Mouse (Mus musculus) heart, adult 2 months (tissue): Measurements from ENCODE around the gene Calml3. TPM values are rescaled to one million over a fixed set of nuclear protein-coding genes. Genes with fewer than 3 reads are reported as not detected.

ENCODE experiments used
- DNase-seq, 2 experiments: peaks; one replicate each; pipeline ENCODE4 v3.0.0; 2021
- H3K27ac ChIP-seq: fragments of 200-600 bp; 2 replicates; pipeline ENCODE4 v1.8.1; 2022
- H3K27me3 ChIP-seq: fragments of 200-500 bp; 2 replicates; pipeline ENCODE4 v1.6.1; 2012; ENCODE audit warnings: mild to moderate bottlenecking, low read length, inconsistent platforms, mixed read lengths; ENCODE audit not compliant: control insufficient read depth, insufficient read depth
- H3K36me3 ChIP-seq: fragments of 200-500 bp; 2 replicates; pipeline ENCODE4 v1.6.1; 2012; ENCODE audit warnings: low read length, inconsistent platforms; ENCODE audit not compliant: control insufficient read depth, insufficient read depth
- H3K4me1 ChIP-seq: fragments of 200-500 bp; 2 replicates; pipeline ENCODE4 v1.6.1; 2011; ENCODE audit warnings: low read length; ENCODE audit not compliant: control insufficient read depth, insufficient read depth
- H3K4me3 ChIP-seq: fragments of 200-600 bp; 2 replicates; pipeline ENCODE4 v1.8.1; 2022
- H3K79me2 ChIP-seq: fragments of 200-500 bp; replicated peaks from 2 replicates; pipeline ENCODE4 v1.6.1; 2012; ENCODE audit warnings: mild to moderate bottlenecking, inconsistent platforms, low read length, moderate library complexity, mixed read lengths; ENCODE audit not compliant: control insufficient read depth, insufficient read depth
- H3K9ac ChIP-seq: fragments of 200-500 bp; 2 replicates; pipeline ENCODE4 v1.6.1; 2012; ENCODE audit warnings: low read depth, mild to moderate bottlenecking, control low read depth, inconsistent platforms, low read length, mixed read lengths
- CTCF ChIP-seq: fragments of 200-600 bp; IDR thresholded peaks from 2 replicates; pipeline ENCODE4 v1.8.1; 2022; ENCODE audit warnings: antibody characterized with exemption, mild to moderate bottlenecking, moderate library complexity
- EP300 ChIP-seq: fragments of 200-500 bp; IDR thresholded peaks from 2 replicates; pipeline ENCODE4 v1.6.1; 2011; ENCODE audit warnings: low read depth, low read length, control low read depth; ENCODE audit not compliant: insufficient read depth
- POLR2A ChIP-seq: fragments of 200-500 bp; IDR thresholded peaks from 2 replicates; pipeline ENCODE4 v1.6.1; 2011; ENCODE audit warnings: mild to moderate bottlenecking, low read depth, low read length, control low read depth; ENCODE audit not compliant: insufficient read depth
- WGBS: fragments of 180-500 bp; shearing (Covaris S2); methylation state at CpG from one replicate; pipeline ENCODE4 v1.1.7; 2018; 5-methylcytosine and 5-hydroxymethylcytosine counted together
- intact Hi-C: fragments of 180-260 bp; cut with DNase I; formaldehyde crosslinking; loops from one replicate; pipeline ENCODE4 v1.15.1; 2025
- polyA plus RNA-seq: library from polyadenylated mRNA; depleted of rRNA; stranded (reverse); fragments of >200 nt; gene quantifications from 2 replicates; pipeline ENCODE4 v1.2.3, GENCODE M21; 2012
- total RNA-seq, 2 experiments: library from RNA; stranded (reverse); gene quantifications; 2 replicates each; pipeline ENCODE4 v1.2.3; 2021

Calml3 gene
- total and polyA plus RNA-seq, 3 experiments, result 2.7 TPM; not detected in 2

- 71% methylated on average over 4 of the region's 4 CpGs for WGBS
- no peaks in the 10 kb centered on the region for H3K27me3 ChIP-seq
- H3K4me1 ChIP-seq, result no peaks in the 10 kb centered on the region; the same call in 1 of the 2 replicates
- H3K27ac ChIP-seq, result no peak overlapping the region
- intact Hi-C loops, result no loop called here
- no peaks in the 10 kb centered on the region for H3K36me3 ChIP-seq
- no peaks in the 10 kb centered on the region for H3K79me2 ChIP-seq
- DNase-seq, result no peak
- no peak for TF ChIP-seq EP300
- no peak for TF ChIP-seq POLR2A
- no peak for TF ChIP-seq CTCF
- no peak overlapping the region for H3K4me3 ChIP-seq
- H3K9ac ChIP-seq, result no peak overlapping the region
Measured at GRCm38 (mm10) chr13:3778591-3779364, 25.3 kb downstream of the Calml3 start.

DNA sequence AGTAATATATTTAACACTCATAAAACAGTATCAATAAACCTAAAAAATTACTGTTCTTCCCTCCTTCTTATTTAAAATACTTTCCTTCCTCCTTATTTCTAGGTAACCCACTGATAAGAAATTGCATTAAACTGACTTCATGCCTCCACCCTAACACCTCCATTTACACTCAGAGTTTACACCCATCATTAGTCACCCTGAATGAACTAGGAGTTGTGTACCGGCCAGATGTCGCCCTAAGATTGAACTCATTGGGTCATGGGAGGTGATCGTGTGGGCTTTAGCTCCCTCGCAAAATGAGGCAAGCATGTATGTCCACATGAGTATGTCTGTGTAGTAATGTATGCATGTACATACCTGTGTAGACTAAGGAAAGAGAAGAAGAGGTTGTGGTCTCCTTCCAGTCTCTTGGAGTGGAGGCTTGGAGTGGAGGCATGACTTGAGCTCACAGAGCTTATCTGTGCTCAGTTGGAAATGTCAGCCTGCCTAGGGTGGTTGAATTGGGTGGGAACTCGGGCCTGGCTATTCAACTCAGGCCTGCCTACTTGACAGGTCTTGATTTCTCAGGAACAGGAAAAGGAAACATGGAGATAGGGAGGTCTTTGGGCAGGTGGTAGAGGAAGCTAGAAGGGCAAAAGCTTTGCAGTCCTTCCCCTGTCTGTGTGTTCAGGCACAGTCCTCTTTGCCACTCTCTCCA lies 26.8 kb downstream of the Calml3 start:
- intact Hi-C loops, result no loop called here
- H3K27ac ChIP-seq, result no peak overlapping the region
- no peaks in the 10 kb centered on the region for H3K36me3 ChIP-seq
- H3K27me3 ChIP-seq, result no peaks in the 10 kb centered on the region
- no peaks in the 10 kb centered on the region for H3K4me1 ChIP-seq
- no peak overlapping the region for H3K4me3 ChIP-seq
- H3K9ac ChIP-seq, result no peak overlapping the region
- no peaks in the 10 kb centered on the region for H3K79me2 ChIP-seq
- TF ChIP-seq POLR2A (no peak), CTCF (no peak), EP300 (no peak)
- DNase-seq, result no peak
- 79% methylated on average over 5 of the region's 5 CpGs for WGBS

DNA sequence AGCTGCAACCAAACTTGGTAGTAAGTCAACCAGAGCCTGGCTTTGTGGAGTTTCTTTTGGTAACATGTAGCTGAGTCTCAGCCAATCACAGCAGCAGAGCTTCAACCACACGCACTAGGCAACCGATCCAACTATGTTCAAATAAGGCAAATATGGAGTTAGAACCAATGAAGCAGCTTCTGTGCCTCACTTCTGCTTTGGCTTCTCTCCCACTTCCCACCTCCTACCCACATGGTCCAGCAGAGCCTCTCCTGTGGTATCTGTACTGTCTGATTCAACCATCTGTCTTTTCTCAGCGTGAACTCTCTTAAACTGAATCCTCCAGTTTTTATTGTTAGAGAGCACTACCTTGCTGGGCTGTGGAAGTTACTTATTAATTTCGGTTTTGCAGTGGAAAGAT lies 27.7 kb downstream of the Calml3 start:
- no peaks in the 10 kb centered on the region for H3K36me3 ChIP-seq
- no peak overlapping the region for H3K9ac ChIP-seq
- H3K27me3 ChIP-seq, result no peaks in the 10 kb centered on the region
- DNase-seq, result no peak
- no peaks in the 10 kb centered on the region for H3K4me1 ChIP-seq
- no peak for TF ChIP-seq EP300
- no peak for TF ChIP-seq POLR2A
- no peak for TF ChIP-seq CTCF
- 85% methylated on average over 4 of the region's 4 CpGs for WGBS
- H3K79me2 ChIP-seq, result no peaks in the 10 kb centered on the region
- no peak overlapping the region for H3K4me3 ChIP-seq
- H3K27ac ChIP-seq, result no peak overlapping the region
- intact Hi-C loops, result no loop called here

GRCm38 (mm10) chr13:3774991-3775390 lies 29.1 kb downstream of the Calml3 start:
- peaks cover 3% of the 10 kb centered on the region for H3K4me1 ChIP-seq
- H3K27ac ChIP-seq, result no peak overlapping the region
- H3K36me3 ChIP-seq, result no peaks in the 10 kb centered on the region
- H3K9ac ChIP-seq, result no peak overlapping the region
- no peaks in the 10 kb centered on the region for H3K79me2 ChIP-seq
- intact Hi-C loops, result no loop called here
- no peak for TF ChIP-seq EP300
- TF ChIP-seq CTCF, result no peak
- TF ChIP-seq POLR2A, result no peak
- H3K4me3 ChIP-seq, result no peak overlapping the region
- no peaks in the 10 kb centered on the region for H3K27me3 ChIP-seq
- no peak for DNase-seq
- WGBS, result 68% methylated on average over 4 of the region's 4 CpGs

DNA sequence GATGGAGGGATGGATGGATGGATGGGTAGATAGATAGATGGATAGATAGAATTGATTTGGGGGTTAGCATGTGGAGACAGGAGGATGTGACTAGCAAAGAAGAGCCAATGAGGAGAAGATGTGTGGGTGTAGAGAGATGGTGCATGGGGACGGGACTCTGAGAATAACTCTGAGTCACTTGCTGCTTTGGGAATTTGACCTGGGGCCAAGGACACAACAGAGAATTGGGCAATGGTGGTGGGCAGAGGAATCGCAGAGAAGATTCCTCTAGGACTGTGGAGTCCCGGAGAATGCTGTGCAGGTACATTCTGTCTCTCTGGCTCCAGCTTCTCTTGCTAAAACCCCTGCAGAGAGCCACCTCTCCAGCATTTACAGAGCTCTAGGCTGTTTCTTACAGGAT lies 29.8 kb downstream of the Calml3 start:
- Histone ChIP-seq H3K27me3 (no peaks in the 10 kb centered on the region), H3K27ac (no peak overlapping the region), H3K9ac (no peak overlapping the region), H3K4me1 (peaks cover 5% of the 10 kb centered on the region), H3K4me3 (no peak overlapping the region), H3K79me2 (no peaks in the 10 kb centered on the region), H3K36me3 (no peaks in the 10 kb centered on the region)
- 60% methylated on average over 3 of the region's 3 CpGs for WGBS
- intact Hi-C loops, result no loop called here
- no peak for TF ChIP-seq EP300
- TF ChIP-seq CTCF, result no peak
- TF ChIP-seq POLR2A, result no peak
- DNase-seq, result no peak

DNA sequence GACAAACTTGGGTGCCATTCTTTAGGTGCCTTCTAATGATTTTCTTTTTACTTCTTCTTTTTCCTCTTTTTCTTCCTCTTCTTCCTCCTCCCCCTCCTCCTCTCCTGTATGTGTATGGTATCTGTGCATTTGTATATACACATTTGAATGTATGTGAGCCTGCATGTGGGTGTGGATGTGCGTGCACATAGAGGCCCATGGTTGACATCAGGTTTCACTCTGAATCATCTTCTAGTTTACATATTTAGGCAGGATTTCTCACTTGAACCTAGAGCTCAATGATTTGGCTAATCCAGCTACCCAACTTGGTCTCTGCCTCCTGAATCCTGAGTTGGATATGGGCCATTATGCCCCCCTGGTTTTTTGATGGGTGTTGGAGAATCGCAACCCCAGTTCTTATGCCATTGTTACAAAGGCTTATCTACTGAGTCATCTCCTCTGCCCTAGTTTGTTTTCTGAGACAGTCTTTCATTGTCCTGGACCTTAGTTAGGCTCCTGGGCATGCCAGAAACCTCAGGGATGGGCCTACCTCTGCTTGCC lies 30.9 kb downstream of the Calml3 start:
- H3K4me1 ChIP-seq, result peaks cover 7% of the 10 kb centered on the region
- DNase-seq, result no peak
- H3K4me3 ChIP-seq, result no peak overlapping the region
- 86% methylated on average over 2 of the region's 2 CpGs for WGBS
- H3K36me3 ChIP-seq, result no peaks in the 10 kb centered on the region
- TF ChIP-seq POLR2A, result no peak
- TF ChIP-seq CTCF, result no peak
- no peak for TF ChIP-seq EP300
- H3K9ac ChIP-seq, result no peak overlapping the region
- H3K27me3 ChIP-seq, result no peaks in the 10 kb centered on the region
- intact Hi-C loops, result no loop called here
- H3K79me2 ChIP-seq, result no peaks in the 10 kb centered on the region
- no peak overlapping the region for H3K27ac ChIP-seq
